Mouse (Mus musculus) midbrain, embryonic 10.5 days (tissue): Measurements from ENCODE around the gene Tes. TPM values are rescaled to one million over a fixed set of nuclear protein-coding genes. Genes with fewer than 3 reads are reported as not detected.

Experiments
- DNase-seq: peaks from one replicate; pipeline ENCODE4 v3.0.0-alpha.2; 2017; ENCODE audit warnings: low spot score
- H3K27ac ChIP-seq: fragments of 300-500 bp; sonication (generic); replicated peaks from 2 replicates; pipeline ENCODE4 v1.5.1; 2016; ENCODE audit warnings: mild to moderate bottlenecking
- H3K27me3 ChIP-seq: fragments of 300-500 bp; sonication (generic); 2 replicates; pipeline ENCODE4 v1.6.1; 2016; ENCODE audit warnings: low read depth, mild to moderate bottlenecking; ENCODE audit not compliant: poor library complexity, severe bottlenecking
- H3K36me3 ChIP-seq: fragments of 300-500 bp; sonication (generic); 2 replicates; pipeline ENCODE4 v1.6.1; 2016; ENCODE audit warnings: mild to moderate bottlenecking, moderate library complexity
- H3K4me1 ChIP-seq: fragments of 300-500 bp; sonication (generic); 2 replicates; pipeline ENCODE4 v1.6.1; 2016
- H3K4me3 ChIP-seq: fragments of 300-500 bp; sonication (generic); 2 replicates; pipeline ENCODE4 v1.5.1; 2016; ENCODE audit warnings: mild to moderate bottlenecking, moderate library complexity
- H3K9me3 ChIP-seq: fragments of 300-500 bp; sonication (generic); replicated peaks from 2 replicates; pipeline ENCODE4 v1.6.1; 2016; ENCODE audit warnings: mild to moderate bottlenecking
- WGBS: fragments of 180-500 bp; shearing (Covaris S2); methylation state at CpG from one replicate; pipeline ENCODE4 v1.1.7; 2016; 5-methylcytosine and 5-hydroxymethylcytosine counted together
- polyA plus RNA-seq: library from polyadenylated mRNA; unstranded; fragments of >200 nt; fragmentation: Nextera tagmentation; extraction: Ambion mirVana; gene quantifications from 2 replicates; pipeline ENCODE4 v1.2.1, GENCODE M21; 2016

Gene Tes
- polyA plus RNA-seq, 1 experiment from 2014 or later, result 30.7 TPM

DNA sequence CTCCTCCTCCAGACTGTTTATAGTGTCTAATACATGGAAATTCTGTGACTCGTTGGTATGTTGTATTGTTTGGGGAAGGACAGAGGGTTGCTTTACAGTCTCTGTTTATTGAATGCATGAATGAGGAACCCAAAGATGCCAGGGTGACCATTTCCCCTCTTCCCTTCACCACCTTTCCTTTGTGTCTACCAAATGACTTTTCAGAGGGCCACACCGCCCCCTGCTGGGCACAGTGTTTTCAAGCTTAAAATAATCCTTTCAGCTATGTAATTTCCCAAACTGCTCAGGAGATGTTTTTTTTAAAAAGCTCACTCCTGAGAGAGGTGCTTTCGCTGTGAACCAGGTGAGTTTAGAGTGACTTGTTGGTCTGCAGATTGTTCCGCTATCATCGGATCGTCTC lies 22.5 kb downstream of the Tes start:
- H3K4me3 ChIP-seq, result no peak overlapping the region
- H3K27me3 ChIP-seq, result no peaks in the 10 kb centered on the region
- 67% methylated on average over 6 of the region's 6 CpGs for WGBS
- H3K9me3 ChIP-seq, result no peaks in the 10 kb centered on the region
- H3K27ac ChIP-seq, result no peak overlapping the region
- no peaks in the 10 kb centered on the region for H3K36me3 ChIP-seq
- DNase-seq, result peak; percentile 68
- no peaks in the 10 kb centered on the region for H3K4me1 ChIP-seq

- H3K36me3 ChIP-seq, result 0 out of 2 replicates have a peak, but pooled peaks cover 5% of the 10 kb centered on the region
- 91% methylated on average over 8 of the region's 8 CpGs for WGBS
- no peak for DNase-seq
- H3K9me3 ChIP-seq, result no peaks in the 10 kb centered on the region
- H3K27me3 ChIP-seq, result no peaks in the 10 kb centered on the region
- H3K27ac ChIP-seq, result no peak overlapping the region
- no peak overlapping the region for H3K4me3 ChIP-seq
- no peaks in the 10 kb centered on the region for H3K4me1 ChIP-seq
These were observed 32.4 kb downstream of the Tes start for GRCm38 (mm10) chr6:17097301-17097700.

DNA sequence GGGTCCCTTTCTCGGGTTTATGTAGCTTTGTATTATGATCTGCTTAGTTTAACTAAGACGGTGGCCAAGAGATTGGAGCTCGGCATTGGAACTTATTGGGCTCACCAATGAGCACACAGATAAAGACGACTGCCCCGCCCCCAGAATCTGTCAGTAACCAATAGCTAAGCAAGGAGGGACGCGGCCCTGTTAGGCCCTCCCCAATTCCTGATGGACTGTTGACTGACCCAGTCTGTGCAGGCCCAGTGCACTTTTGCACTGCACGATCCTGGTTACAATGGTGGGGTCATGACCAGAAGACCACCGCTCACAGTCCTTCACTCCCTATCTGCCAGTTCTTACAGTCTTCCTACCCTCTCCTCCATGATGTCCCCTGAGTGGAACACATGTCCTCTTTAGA lies 33.6 kb downstream of the Tes start:
- Histone ChIP-seq H3K36me3 (0 out of 2 replicates have a peak, but pooled peaks cover 5% of the 10 kb centered on the region), H3K4me3 (no peak overlapping the region), H3K27ac (no peak overlapping the region), H3K9me3 (no peaks in the 10 kb centered on the region), H3K4me1 (no peaks in the 10 kb centered on the region), H3K27me3 (no peaks in the 10 kb centered on the region)
- no peak for DNase-seq
- 92% methylated on average over 9 of the region's 9 CpGs for WGBS

GRCm38 (mm10) chr6:17099477-17100130 lies 34.7 kb downstream of the Tes start:
- Histone ChIP-seq H3K27me3 (no peaks in the 10 kb centered on the region), H3K4me1 (no peaks in the 10 kb centered on the region), H3K4me3 (no peak overlapping the region), H3K36me3 (0 out of 2 replicates have a peak, but pooled peaks cover 5% of the 10 kb centered on the region), H3K27ac (no peak overlapping the region), H3K9me3 (no peaks in the 10 kb centered on the region)
- DNase-seq, result no peak
- 86% methylated on average over 25 of the region's 25 CpGs for WGBS

- H3K27me3 ChIP-seq, result no peaks in the 10 kb centered on the region
- no peaks in the 10 kb centered on the region for H3K4me1 ChIP-seq
- H3K27ac ChIP-seq, result no peak overlapping the region
- peaks cover 2% of the 10 kb centered on the region; the same call in 1 of the 2 replicates for H3K36me3 ChIP-seq
- H3K9me3 ChIP-seq, result no peaks in the 10 kb centered on the region
- H3K4me3 ChIP-seq, result no peak overlapping the region
- DNase-seq, result peak; percentile 37
These were observed 40.8 kb downstream of the Tes start for GRCm38 (mm10) chr6:17105714-17106113.

- Histone ChIP-seq H3K27me3 (no peaks in the 10 kb centered on the region), H3K4me1 (no peaks in the 10 kb centered on the region), H3K4me3 (no peak overlapping the region), H3K27ac (no peak overlapping the region), H3K36me3 (peaks cover 2% of the 10 kb centered on the region; the same call in 1 of the 2 replicates), H3K9me3 (no peaks in the 10 kb centered on the region)
- no peak for DNase-seq
- 97% methylated on average over 5 of the region's 5 CpGs for WGBS
These were observed 41.5 kb downstream of the Tes start for GRCm38 (mm10) chr6:17106493-17106892.

DNA sequence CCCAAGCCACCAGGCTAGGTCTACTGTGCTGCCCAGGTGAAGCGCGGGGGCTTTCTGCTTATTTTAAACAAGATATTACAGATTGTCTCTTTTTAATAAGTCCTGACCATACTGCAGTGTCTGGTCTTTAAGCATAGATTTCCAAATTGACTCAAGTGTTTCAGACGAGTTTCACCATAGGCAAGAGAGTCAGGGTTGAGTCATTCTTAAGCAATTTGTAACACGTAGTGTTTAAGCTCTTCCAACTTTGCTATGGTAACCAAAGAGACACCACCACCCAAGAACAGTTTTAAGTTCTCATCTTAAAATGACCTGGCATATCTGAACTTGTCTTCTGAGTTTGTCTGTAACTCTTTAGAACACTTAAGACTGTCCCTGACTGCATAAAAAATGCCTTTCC lies 44.3 kb downstream of the Tes start:
- Histone ChIP-seq H3K4me1 (no peaks in the 10 kb centered on the region), H3K27me3 (no peaks in the 10 kb centered on the region), H3K36me3 (peaks cover 2% of the 10 kb centered on the region; the same call in 1 of the 2 replicates), H3K9me3 (no peaks in the 10 kb centered on the region), H3K4me3 (no peak overlapping the region), H3K27ac (no peak overlapping the region)
- DNase-seq, result no peak
- 88% methylated on average over 4 of the region's 4 CpGs for WGBS

DNA sequence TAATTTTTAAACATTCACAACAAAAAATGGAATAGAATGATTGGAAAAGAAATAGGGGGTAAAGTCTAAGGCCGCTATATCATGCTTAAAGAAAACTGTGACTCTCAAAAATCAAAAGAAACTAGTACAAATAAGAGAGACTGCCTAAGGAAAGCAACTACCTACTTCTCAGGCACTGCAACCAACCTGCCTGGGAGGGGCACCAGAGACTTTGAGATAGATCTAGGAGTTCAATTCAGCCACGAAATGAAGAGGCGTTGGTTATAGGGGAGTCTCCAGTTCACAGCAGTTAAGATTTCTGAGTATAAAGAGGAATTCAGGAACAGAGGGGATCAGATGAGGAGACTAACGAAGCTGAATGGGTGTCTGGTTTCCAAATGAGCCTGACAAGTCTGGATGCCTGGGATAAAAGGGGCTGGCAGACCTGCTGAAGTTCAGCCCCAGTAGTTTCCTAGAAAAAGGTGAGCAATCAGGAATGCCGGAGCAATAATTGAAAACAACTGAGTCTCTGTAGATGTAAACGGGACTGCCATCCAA lies 45.7 kb downstream of the Tes start:
- Histone ChIP-seq H3K27ac (no peak overlapping the region), H3K4me3 (no peak overlapping the region), H3K27me3 (no peaks in the 10 kb centered on the region), H3K9me3 (no peaks in the 10 kb centered on the region), H3K36me3 (no peaks in the 10 kb centered on the region), H3K4me1 (no peaks in the 10 kb centered on the region)
- DNase-seq, result no peak
- WGBS, result 67% methylated on average over 6 of the region's 6 CpGs

GRCm38 (mm10) chr6:17112081-17112480 lies 47.1 kb downstream of the Tes start:
- no peak for DNase-seq
- Histone ChIP-seq H3K4me1 (no peaks in the 10 kb centered on the region), H3K27me3 (no peaks in the 10 kb centered on the region), H3K4me3 (no peak overlapping the region), H3K36me3 (no peaks in the 10 kb centered on the region), H3K9me3 (no peaks in the 10 kb centered on the region), H3K27ac (no peak overlapping the region)
- 95% methylated on average over 1 of the region's 1 CpGs for WGBS

DNA sequence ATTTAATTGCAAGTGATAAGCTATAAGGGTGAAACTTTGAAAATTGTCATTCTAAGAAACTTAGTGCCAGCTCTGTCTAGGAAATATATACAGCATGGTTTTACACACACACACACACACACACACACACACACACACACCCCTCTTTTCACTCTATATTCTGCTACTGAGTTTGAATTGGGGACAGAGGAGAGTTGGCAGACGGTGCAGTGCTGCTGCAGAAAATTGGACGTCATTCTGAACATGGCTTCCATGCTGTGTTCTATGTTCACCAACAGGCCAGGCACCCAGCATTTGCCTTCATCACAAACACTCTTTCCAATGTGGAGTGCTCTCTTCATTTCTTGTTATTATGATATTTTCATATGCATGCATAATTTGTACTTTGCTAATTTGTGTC lies 48.0 kb downstream of the Tes start:
- DNase-seq, result no peak
- no peaks in the 10 kb centered on the region for H3K27me3 ChIP-seq
- no peaks in the 10 kb centered on the region for H3K4me1 ChIP-seq
- no peaks in the 10 kb centered on the region for H3K36me3 ChIP-seq
- WGBS, result 92% methylated on average over 2 of the region's 2 CpGs
- H3K9me3 ChIP-seq, result no peaks in the 10 kb centered on the region
- no peak overlapping the region for H3K27ac ChIP-seq
- no peak overlapping the region for H3K4me3 ChIP-seq

DNA sequence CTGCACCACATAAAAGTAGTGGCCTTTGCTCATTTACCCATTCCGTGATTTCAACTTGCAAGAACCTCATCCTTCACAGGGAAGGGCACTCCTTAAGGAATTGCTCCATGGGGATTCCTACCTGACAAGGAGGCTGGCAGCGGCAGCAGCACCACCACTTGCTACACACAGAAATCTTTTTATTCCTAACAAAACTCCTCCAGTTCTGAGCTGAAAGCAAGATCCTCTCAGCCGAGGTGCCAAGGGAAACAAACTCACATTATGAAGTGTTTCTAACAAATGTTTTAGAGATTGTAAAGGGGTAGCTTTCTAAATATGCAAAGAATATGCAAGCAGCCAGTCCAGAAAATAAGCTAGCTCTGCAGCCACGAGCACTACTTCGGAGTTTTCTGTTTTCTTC lies 49.6 kb downstream of the Tes start:
- Histone ChIP-seq H3K36me3 (no peaks in the 10 kb centered on the region), H3K27me3 (no peaks in the 10 kb centered on the region), H3K4me1 (no peaks in the 10 kb centered on the region), H3K9me3 (no peaks in the 10 kb centered on the region), H3K4me3 (no peak overlapping the region), H3K27ac (no peak overlapping the region)
- no peak for DNase-seq
- 87% methylated on average over 5 of the region's 5 CpGs for WGBS

DNA sequence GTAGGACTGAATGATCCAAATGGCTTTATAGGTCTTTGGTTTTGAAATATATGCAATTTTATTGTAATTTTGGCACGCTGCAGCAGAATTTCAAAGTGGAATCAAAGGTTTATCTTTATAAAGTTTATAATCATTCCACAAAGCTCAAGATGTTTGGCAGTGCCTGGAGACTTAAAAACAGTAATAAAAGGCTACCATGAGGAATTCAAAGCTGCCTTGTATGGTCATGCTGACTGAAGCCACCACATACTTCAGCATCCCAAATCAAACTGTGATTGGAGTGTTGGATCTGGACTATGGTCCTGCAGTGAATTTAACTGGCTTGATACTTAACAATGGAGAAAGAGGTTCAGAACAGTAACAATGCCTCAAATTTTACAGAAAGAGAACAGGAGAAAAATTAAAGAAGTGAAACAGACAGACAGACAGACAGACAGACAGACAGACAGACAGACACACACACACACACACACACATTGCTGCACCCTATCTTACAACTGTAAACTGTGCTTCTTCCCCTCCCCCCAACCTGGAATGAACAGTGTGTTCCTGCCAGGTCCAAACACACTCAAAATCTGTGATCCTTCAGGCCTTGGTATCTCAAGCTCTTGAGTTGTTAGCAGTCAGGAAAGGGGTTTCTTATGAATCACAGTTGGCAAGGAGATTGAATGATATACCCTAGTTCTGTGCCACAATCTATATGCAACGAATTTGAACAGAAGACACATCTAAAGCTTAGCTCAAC lies 50.3 kb downstream of the Tes start:
- Histone ChIP-seq H3K36me3 (no peaks in the 10 kb centered on the region), H3K9me3 (no peaks in the 10 kb centered on the region), H3K4me1 (no peaks in the 10 kb centered on the region), H3K4me3 (no peak overlapping the region), H3K27me3 (no peaks in the 10 kb centered on the region), H3K27ac (no peak overlapping the region)
- no peak for DNase-seq
- 85% methylated on average over 2 of the region's 2 CpGs for WGBS

GRCm38 (mm10) chr6:17119521-17120232 lies 54.7 kb downstream of the Tes start:
- no peaks in the 10 kb centered on the region for H3K36me3 ChIP-seq
- no peak for DNase-seq
- H3K4me1 ChIP-seq, result no peaks in the 10 kb centered on the region
- H3K27ac ChIP-seq, result no peak overlapping the region
- H3K9me3 ChIP-seq, result no peaks in the 10 kb centered on the region
- no peak overlapping the region for H3K4me3 ChIP-seq
- no peaks in the 10 kb centered on the region for H3K27me3 ChIP-seq
- WGBS, result 89% methylated on average over 7 of the region's 7 CpGs
